Mouse (Mus musculus) right cerebral cortex, adult 18-20 months (tissue): Measurements from ENCODE around the gene Zfyve21.

Source experiments
- DNase-seq: peaks from one replicate; pipeline ENCODE4 v3.0.0; 2022; ENCODE audit warnings: mixed read lengths

Gene Zfyve21

GRCm38 (mm10) chr12:111845953-111846352, 32.0 kb downstream of the Zfyve21 start:
- DNase-seq: no peak

GRCm38 (mm10) chr12:111846815-111847214, 32.8 kb downstream of the Zfyve21 start:
- DNase-seq: no peak

GRCm38 (mm10) chr12:111848300-111848798, 34.4 kb downstream of the Zfyve21 start:
- no peak for DNase-seq

GRCm38 (mm10) chr12:111851235-111851634, 37.3 kb downstream of the Zfyve21 start:
- DNase-seq: no peak

- DNase-seq: no peak
These were observed 37.8 kb downstream of the Zfyve21 start for GRCm38 (mm10) chr12:111851745-111852144.

GRCm38 (mm10) chr12:111853011-111853436, 39.1 kb downstream of the Zfyve21 start:
- no peak for DNase-seq

GRCm38 (mm10) chr12:111853546-111853945, 39.6 kb downstream of the Zfyve21 start:
- no peak for DNase-seq

- DNase-seq: no peak
These were observed 41.5 kb downstream of the Zfyve21 start for GRCm38 (mm10) chr12:111855448-111855847.

GRCm38 (mm10) chr12:111864206-111864824, 50.3 kb downstream of the Zfyve21 start:
- no peak for DNase-seq

- no peak for DNase-seq
These were observed 55.8 kb downstream of the Zfyve21 start for GRCm38 (mm10) chr12:111869806-111870205.

GRCm38 (mm10) chr12:111870811-111871210, 56.8 kb downstream of the Zfyve21 start:
- DNase-seq: no peak

GRCm38 (mm10) chr12:111872079-111872478, 58.1 kb downstream of the Zfyve21 start:
- DNase-seq: no peak

- DNase-seq: no peak
These were observed 60.7 kb downstream of the Zfyve21 start for GRCm38 (mm10) chr12:111874601-111875140.

GRCm38 (mm10) chr12:111875499-111875898, 61.5 kb downstream of the Zfyve21 start:
- no peak for DNase-seq

GRCm38 (mm10) chr12:111878213-111878612, 64.2 kb downstream of the Zfyve21 start:
- DNase-seq: peak; percentile 75
